Mouse (Mus musculus) lung, postnatal 0 days (tissue): ENCODE data around the gene Smad1.

Experiments
- CTCF ChIP-seq: IDR thresholded peaks from 2 replicates; pipeline ENCODE4 v1.5.1; 2016; ENCODE audit warnings: antibody characterized with exemption, mild to moderate bottlenecking
- EP300 ChIP-seq: IDR thresholded peaks from 2 replicates; pipeline ENCODE4 v1.6.1; 2016; ENCODE audit warnings: antibody characterized with exemption, mild to moderate bottlenecking, control low read depth

DNA sequence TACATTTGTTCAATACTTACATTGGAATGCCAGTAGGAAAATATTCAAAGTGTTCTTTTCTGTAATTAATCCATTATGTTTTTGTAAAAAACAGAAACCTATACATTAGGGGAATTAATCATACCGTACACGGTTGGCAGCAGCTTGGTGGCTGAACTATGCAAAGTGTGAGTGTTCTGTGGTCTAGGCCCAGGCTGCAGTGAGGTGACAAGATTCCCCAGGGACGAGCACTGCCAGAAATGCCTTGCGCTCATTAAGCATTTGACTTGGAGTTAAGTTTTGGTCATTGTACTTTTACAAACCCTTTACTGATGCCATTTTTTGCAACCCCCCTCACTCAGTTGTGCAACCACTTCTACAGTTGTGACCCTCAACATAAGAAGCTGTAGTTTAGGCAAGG lies 70.1 kb downstream of the Smad1 start:
- TF ChIP-seq EP300 (no peak), CTCF (no peak)
